Comparison of ENCODE assay signal across 9 mouse cellular contexts in the genomic region with DNA sequence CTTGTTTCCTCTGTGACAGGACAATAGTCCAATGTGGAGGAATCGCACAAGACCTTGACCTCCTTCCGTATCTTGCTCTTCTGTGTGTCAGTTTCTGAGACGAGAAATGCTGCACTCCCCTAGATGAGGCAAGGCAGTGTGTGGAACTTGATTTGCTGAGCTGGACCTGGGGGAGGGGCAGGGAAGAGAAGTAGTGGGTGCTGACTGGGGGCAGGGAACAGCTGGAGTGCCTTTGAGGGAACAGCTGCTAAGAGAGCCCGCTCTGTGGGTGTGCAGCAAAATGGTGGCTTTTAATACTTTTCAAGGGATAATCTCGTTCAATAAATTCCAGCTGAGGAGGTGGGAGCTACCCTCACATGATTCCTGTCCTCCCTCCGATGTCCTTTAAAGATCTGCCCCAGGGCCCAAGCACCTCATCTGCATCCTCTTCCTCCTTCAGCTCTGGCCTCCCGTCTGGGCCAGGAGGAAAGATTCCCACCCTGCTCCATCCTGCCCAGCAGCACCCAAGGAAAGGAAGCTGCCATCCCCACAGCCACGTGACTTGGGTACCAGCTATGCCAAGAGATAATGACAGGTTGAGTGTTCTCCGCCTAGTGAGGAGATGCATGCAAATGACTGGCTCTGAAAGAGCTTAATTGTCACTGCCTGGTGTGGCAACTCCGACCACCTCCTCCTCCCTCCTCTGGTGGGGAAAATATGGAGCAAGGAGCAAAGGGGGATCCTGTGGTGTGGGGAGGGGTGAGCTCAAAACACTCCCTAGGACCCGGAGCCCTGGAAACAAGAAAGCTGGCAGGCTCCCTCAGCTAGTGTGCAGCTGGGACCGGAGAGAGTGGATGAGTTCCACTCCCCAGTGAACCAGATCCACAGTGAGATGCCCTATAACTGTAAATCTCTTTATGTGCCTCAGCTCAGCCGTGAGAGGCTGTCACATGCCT.
DNase-seq lines count a peak whose midpoint lies in the region; ATAC-seq and TF ChIP-seq lines count a peak whose summit lies in the region.
"Had no signal": no experiment of that assay in that cellular context is flagged by ENCODE, and none has a peak within 500 bp of the region (broad histone marks: within the 10 kb centered on the region; RNA-seq: fewer than 3 reads in every experiment).

No protein-coding gene starts in this region.

- peak; percentile 71 for ATAC-seq in kidney, embryonic 14.5 days (ENCODE audit: low FRiP score, low TSS enrichment)
- peak; percentile 92 for ATAC-seq in forebrain, postnatal 0 days

- no peak overlapping the region for H3K4me3 ChIP-seq in kidney, embryonic 14.5 days (ENCODE audit: low read length)
- no peak overlapping the region for H3K4me3 ChIP-seq in kidney, adult 2 months (ENCODE audit: insufficient read depth, low read depth, low read length)
- no peak overlapping the region for H3K4me3 ChIP-seq in forebrain, postnatal 0 days (ENCODE audit: low read depth, low read length)
- no peak overlapping the region for H3K4me3 ChIP-seq in thymus, adult 2 months (ENCODE audit: control insufficient read depth, insufficient read depth, low read length)

- TF ChIP-seq POLR2A in kidney, adult 2 months (IDR thresholded peaks at IDR 0.05; ENCODE audit: low read depth, low read length): no peak
- TF ChIP-seq POLR2A in thymus, adult 2 months (IDR thresholded peaks at IDR 0.05; ENCODE audit: control insufficient read depth, extremely low read depth, insufficient read depth, low read length, poor library complexity): no peak

- no peak for DNase-seq in kidney, adult 2 months
- DNase-seq in forebrain, postnatal 0 days: peak; percentile 80
- DNase-seq in left cerebral cortex, adult 18-20 months (ENCODE audit: low spot score in 2 of 2): peak; percentile 44 to 52
- peak; percentile 66 to 67 for DNase-seq in right cerebral cortex, adult 2 months (ENCODE audit: low spot score in 2 of 2)
- DNase-seq in embryo, embryonic 11 days: no peak
- DNase-seq in thymus, adult 2 months: no peak
- no peak for DNase-seq in B cell, adult 2 months
- DNase-seq: gastrocnemius, postnatal 14 days had no signal

- H3K4me1 ChIP-seq in kidney, embryonic 14.5 days (ENCODE audit: control insufficient read depth, insufficient read depth, low read length): peaks cover 11% of the 10 kb centered on the region; the same call in 1 of the 2 replicates
- H3K4me1 ChIP-seq in kidney, adult 2 months (ENCODE audit: control insufficient read depth, insufficient read depth, low read length): no peaks in the 10 kb centered on the region
- peaks cover 26% of the 10 kb centered on the region for H3K4me1 ChIP-seq in forebrain, postnatal 0 days (ENCODE audit: insufficient read depth)
- no peaks in the 10 kb centered on the region for H3K4me1 ChIP-seq in thymus, adult 2 months (replicated peaks; ENCODE audit: control insufficient read depth, insufficient read depth, low read length)

- no peaks in the 10 kb centered on the region for H3K9me3 ChIP-seq in kidney, embryonic 14.5 days (ENCODE audit: control insufficient read depth, low read length)
- no peaks in the 10 kb centered on the region for H3K9me3 ChIP-seq in forebrain, postnatal 0 days (ENCODE audit: low read length)

- no peaks in the 10 kb centered on the region for H3K27me3 ChIP-seq in kidney, embryonic 14.5 days (ENCODE audit: control insufficient read depth, insufficient read depth, low read length)
- no peaks in the 10 kb centered on the region for H3K27me3 ChIP-seq in kidney, adult 2 months (replicated peaks; ENCODE audit: control insufficient read depth, insufficient read depth, low read length)
- no peaks in the 10 kb centered on the region for H3K27me3 ChIP-seq in forebrain, postnatal 0 days (ENCODE audit: insufficient read depth, low read length)
- no peaks in the 10 kb centered on the region for H3K27me3 ChIP-seq in thymus, adult 2 months (ENCODE audit: control insufficient read depth, insufficient read depth, low read length)

- TF ChIP-seq CTCF in kidney, adult 2 months (conservative IDR thresholded peaks at IDR 0.05; ENCODE audit: insufficient read depth, insufficient read length, low read depth, low read length): no peak
- TF ChIP-seq CTCF in forebrain, postnatal 0 days (IDR thresholded peaks at IDR 0.05; ENCODE audit: low read depth): peak; percentile 35
- no peak for TF ChIP-seq CTCF in thymus, adult 2 months (IDR thresholded peaks at IDR 0.05; ENCODE audit: borderline replicate concordance, control insufficient read depth, extremely low read depth, insufficient read depth, low read length, poor library complexity)

- no peak overlapping the region for H3K4me2 ChIP-seq in kidney, embryonic 14.5 days (replicated peaks; ENCODE audit: low read depth, low read length)
- 0 out of 2 replicates have a peak overlapping the region, but pooled peaks have one; percentile 8 for H3K4me2 ChIP-seq in forebrain, postnatal 0 days (ENCODE audit: low read depth)

- H3K9ac ChIP-seq in kidney, embryonic 14.5 days (ENCODE audit: low read depth, low read length): no peak overlapping the region
- H3K9ac ChIP-seq in forebrain, postnatal 0 days: no peak overlapping the region

- WGBS in kidney, embryonic 14.5 days: 26% methylated on average over 13 of the region's 13 CpGs
- 21% methylated on average over 13 of the region's 13 CpGs for WGBS in kidney, adult 2 months
- 26% methylated on average over 13 of the region's 13 CpGs for WGBS in forebrain, postnatal 0 days
- 50% methylated on average over 13 of the region's 13 CpGs for WGBS in thymus, adult 2 months

- H3K27ac ChIP-seq in kidney, embryonic 14.5 days (ENCODE audit: low read depth, low read length): no peak overlapping the region
- H3K27ac ChIP-seq in kidney, adult 2 months (ENCODE audit: insufficient read depth, low read depth, low read length): no peak overlapping the region
- H3K27ac ChIP-seq in forebrain, postnatal 0 days (ENCODE audit: low read depth, low read length): peak overlapping the region; percentile 86
- H3K27ac ChIP-seq in thymus, adult 2 months (ENCODE audit: control insufficient read depth, insufficient read depth, low read length): no peak overlapping the region

- no peaks in the 10 kb centered on the region for H3K36me3 ChIP-seq in kidney, embryonic 14.5 days (ENCODE audit: control insufficient read depth, insufficient read depth, low read length)
- H3K36me3 ChIP-seq in kidney, adult 2 months (ENCODE audit: control insufficient read depth, insufficient read depth, low read length): no peaks in the 10 kb centered on the region
- H3K36me3 ChIP-seq in forebrain, postnatal 0 days (ENCODE audit: insufficient read depth): no peaks in the 10 kb centered on the region
- no peaks in the 10 kb centered on the region for H3K36me3 ChIP-seq in thymus, adult 2 months (ENCODE audit: control insufficient read depth, insufficient read depth, low read length)

Comparison
In these comparisons a context has a peak if more than half of its experiments do, and no peak if none do; other contexts are left out.
1. DNase-seq: peak in forebrain, postnatal 0 days (single experiment), left cerebral cortex, adult 18-20 months (2 of 2) and right cerebral cortex, adult 2 months (2 of 2); none in kidney, adult 2 months (single experiment), embryo, embryonic 11 days (single experiment), thymus, adult 2 months (single experiment) and B cell, adult 2 months (0 of 2).